Mouse (Mus musculus) gastrocnemius, postnatal 10 days (tissue): ENCODE results near the gene Rcan1. TPM values are rescaled to one million over a fixed set of nuclear protein-coding genes. Genes with fewer than 3 reads are reported as not detected.
"Not testable (repeated sequence)": the region's sequence is repeated elsewhere in the genome, so short reads cannot be mapped to it uniquely, and the experiment has no call there.

Experiments used
- DNase-seq: peaks from one replicate; pipeline ENCODE4 v3.0.0; 2021; ENCODE audit warnings: mixed read lengths
- total RNA-seq, 2 experiments: library from RNA; stranded (reverse); gene quantifications; 2 replicates each; pipeline ENCODE4 v1.2.3; 2021

Rcan1 gene
- total RNA-seq, 2 experiments from 2014 or later = 45.3 to 51.6 TPM

DNA sequence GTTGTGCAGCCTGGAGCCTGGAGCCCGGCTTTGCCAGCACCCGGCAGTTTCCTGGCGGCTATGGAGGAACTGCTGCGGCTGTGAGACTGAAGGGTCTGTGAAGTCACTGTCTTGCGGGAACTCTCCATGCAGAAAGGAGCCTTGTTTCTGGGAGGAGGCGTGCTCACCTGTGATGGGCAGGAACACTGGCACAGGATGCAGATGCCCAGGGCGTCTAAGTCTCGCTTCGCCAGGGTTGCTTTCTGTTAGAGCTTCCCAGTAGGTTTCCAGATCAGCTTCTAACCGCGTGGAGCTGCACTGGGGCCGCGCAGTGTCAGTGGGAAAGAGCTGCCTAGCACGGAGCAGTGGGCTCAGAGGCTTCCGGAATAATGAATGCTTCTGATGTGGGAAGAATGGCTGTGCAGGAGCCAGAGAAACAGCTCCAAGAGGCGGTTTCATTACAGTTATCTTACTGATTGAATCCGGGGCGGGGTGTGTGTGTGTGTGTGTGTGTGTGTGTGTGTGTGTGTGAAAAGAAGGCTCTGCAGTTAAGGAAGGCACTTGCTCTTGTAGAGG lies 35.2 kb downstream of the Rcan1 start:
- DNase-seq = no peak

DNA sequence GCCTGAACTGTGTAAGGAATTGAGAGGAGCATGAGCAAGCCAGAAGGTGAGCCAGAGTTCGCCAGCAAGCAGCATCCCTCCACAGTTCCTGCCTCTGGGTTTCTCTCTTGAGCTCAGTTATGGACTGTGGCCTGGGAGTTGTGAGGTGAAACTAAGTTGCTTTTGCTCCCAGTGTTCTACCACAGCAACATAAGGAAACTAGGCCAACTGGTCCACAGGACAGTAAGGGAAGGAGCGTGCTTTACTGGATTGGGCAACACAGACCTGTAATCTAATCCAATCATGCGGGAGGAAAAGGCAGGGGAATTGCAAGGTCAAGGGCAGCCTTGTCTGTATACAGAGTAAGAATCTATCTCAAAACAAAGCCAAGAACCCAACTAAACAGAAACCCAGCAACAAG lies 37.5 kb downstream of the Rcan1 start:
- DNase-seq = no peak

GRCm38 (mm10) chr16:92430731-92431130 lies 39.9 kb downstream of the Rcan1 start:
- no peak for DNase-seq

DNA sequence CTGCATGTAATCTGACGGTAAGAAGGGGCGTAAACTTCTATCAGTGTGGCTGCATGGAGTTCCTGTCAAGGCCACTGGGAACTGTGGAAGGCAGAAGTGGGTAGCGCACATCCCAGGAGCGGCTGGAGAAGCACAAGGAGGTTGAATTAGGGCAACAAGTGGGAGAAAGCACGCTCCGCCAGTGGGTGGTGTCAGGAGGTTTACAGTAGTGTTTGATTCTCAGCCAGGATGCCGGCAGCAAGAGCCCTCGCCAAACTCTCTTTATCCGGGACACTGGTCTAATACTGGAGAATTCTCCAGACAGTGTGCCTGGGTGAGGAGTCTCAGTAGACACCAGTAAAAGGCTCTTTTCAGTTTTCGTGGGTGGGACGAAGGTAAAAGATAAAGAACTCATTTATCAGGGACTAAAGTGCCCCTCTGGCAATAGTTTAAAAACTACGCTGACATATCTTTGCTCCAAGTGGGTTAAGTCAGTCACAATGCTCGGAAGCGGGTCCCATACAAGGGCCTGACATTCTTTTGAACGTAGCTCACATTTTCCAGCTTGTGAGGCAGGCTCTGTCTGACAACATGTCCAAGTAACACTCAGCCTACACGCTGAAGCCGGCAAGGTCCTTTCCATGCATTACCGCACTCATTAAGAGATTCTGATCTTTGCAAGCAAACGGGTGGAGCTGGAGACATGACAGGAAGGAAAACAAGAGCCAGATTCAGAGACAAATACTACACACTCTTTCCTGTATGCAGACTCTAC lies 42.3 kb downstream of the Rcan1 start:
- no peak for DNase-seq

DNA sequence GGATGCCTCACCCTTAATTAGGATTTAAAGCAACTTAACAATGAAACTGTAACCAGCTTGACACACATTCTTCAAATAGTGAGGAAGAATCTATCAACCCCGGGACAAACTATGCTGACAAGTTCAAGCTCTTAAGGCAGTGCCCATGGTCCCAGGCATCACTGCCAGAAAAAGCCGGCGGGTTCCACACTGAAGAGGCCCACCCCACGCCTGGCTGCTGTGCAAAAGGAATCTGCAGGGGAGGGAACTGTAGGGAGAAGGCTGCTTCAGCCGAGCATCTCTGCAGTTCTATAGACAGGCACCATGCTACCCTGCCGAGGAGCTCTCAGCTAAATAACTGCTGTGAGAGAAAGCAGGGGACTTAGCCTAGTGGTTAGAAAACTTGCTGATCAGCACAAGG lies 44.0 kb downstream of the Rcan1 start:
- no peak for DNase-seq

GRCm38 (mm10) chr16:92425875-92426274 lies 44.8 kb downstream of the Rcan1 start:
- no peak for DNase-seq

DNA sequence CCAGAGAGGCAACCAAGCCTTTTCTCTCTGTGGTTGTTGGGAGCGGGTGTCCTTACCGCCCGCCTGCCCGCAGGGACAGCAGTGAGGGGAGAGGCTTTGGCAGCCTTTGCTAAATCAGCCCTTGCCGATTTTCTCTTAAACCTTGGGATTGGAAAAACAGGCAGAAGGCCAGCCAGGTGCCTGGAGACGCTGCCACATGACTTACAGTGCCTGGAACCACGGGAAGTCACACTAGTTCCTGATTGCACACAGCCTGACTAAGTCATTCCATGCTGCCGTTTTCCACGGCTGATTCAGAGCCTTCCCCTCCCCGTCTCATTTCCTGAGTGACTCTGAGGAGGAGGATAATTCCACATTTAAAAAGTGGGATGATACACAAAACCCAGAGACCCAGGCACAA lies 47.3 kb downstream of the Rcan1 start:
- no peak for DNase-seq

DNA sequence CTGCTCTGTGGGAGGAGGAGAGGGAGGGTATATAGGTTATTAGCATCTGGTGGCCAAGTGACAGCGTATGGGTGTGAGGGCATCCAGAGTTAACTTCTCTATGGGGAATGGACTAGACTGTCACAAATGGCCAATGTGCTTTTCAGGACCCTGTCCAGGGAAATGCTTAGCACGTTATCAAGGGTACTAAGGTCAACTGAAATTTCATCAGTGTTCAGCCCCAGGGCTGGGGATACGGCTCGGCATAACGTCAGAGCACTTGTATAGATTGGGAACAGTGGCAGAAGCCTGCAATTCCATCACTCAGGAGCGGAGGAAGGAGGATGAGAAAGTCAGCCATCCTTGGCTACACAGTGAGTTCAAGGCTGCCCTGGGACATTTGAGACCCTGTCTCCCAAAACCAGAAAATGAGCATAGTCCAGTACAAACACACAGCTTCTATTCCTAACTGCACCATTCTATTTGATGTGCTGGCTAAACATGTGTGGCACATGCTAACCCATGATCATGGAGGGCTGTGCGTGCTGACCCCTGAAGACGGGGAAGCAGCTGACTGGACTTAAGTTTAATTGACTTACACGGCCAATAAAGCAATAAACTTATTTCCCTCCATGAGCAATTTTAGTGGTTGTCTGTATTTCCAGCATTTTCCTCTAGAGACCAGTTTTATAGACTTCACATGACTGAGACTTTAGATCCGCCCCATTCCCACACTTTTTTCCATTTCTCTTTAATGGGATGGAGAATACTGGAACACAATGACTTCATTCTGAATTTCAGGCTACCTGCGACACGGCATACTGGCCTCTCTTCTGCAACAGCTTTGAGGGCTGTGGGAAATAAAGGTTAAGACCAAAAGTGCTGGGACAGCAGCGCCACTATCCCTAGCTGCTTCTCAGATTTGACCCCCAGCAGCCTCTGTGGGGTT lies 48.0 kb downstream of the Rcan1 start:
- DNase-seq = no peak

DNA sequence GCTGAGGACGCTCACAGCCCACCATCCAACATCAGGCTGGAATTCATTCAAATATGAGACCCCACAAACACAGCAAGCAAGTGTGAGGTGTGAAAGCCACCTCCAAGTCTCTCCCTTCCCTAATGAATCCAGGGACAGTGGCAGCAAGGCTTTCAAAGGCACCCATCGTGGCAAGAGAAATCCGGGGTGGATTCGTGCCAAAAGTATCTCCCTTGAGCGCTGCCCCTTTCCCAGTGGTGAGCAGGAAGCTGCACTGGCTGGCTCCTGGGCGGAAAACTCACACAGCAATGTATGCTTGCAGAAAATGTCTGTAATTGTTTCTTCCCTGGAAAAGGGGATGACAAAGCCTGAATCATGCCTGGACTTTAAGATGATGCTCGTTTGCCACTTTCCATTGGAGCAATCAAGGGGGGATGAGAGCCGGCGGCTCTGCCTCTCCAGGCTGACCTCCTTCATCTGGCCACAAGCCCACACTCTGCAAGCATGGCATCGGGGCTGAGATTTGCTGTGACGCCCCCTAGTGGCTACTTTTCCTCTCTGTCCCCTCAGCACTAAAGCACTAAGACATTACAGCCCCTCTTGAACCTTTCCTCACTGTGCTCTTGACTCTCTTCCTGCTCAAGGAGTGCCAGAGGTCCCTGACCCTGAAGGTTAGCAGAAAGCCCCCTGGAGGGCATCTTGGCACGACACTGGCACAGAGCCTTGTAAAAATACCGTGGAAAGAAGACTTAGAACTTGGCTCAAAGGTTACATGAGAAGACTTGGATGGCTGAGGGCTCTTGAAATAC lies 49.3 kb downstream of the Rcan1 start:
- DNase-seq = no peak

DNA sequence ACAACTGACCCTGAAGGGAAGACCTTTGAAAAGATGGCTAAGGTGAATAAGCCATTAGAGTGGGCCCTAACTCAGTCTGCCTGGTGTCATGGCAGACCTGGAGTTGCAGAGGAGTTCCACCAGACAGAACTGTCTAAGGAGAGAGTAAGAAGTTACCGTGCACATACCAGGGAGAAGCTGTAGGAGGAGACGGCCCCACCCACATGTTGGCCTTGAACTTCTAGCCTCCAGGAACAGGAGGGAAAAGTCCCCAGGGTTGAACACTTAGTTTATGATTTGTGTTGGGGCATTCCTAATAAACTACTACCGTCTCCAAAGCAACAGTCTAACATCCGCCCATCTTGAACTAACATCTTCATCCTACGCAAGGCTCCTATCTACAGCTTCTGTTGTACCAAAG lies 50.0 kb downstream of the Rcan1 start:
- DNase-seq = no peak

DNA sequence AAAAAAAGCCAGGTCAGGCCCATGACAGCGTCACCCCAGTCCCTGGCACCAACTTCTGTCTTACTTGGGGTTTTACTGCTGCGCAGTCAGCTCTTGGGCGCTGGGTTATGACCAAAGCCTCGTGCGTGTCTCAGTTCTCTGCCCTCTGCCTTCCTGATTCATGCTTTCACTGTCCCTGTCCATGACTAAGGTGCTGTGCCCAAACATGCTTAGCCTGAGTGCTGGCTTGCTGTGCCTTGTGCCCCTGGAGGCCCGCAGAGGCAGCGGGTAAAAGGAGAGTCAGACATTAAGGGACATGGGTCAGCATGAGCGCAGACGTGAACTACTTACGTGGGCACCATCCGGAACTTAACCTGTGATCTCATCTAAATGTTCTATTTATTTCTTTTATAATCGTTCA lies 51.6 kb downstream of the Rcan1 start:
- DNase-seq = no peak

- DNase-seq = no peak
Measured at GRCm38 (mm10) chr16:92417267-92417666, 53.4 kb downstream of the Rcan1 start.

- DNase-seq = no peak
Measured at GRCm38 (mm10) chr16:92415702-92416118, 55.0 kb downstream of the Rcan1 start.

DNA sequence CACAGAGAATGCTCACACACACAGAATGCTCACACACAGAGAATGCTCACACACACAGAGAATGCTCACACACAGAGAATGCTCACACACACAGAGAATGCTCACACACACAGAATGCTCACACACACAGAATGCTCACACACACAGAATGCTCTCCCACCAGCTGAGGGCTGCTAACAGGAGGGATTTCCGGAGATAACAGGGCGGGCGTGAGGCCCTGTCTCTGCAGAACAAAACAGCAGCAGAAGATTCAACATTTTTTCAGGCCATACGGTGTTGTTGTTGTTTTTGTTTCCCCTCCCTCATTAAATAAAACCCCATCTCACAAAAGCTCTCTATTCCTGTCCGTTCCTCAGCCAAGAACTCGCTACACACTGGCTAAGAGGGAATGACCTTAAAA lies 55.6 kb downstream of the Rcan1 start:
- not testable (repeated sequence) for DNase-seq

GRCm38 (mm10) chr16:92412888-92413287 lies 57.8 kb downstream of the Rcan1 start:
- no peak for DNase-seq

DNA sequence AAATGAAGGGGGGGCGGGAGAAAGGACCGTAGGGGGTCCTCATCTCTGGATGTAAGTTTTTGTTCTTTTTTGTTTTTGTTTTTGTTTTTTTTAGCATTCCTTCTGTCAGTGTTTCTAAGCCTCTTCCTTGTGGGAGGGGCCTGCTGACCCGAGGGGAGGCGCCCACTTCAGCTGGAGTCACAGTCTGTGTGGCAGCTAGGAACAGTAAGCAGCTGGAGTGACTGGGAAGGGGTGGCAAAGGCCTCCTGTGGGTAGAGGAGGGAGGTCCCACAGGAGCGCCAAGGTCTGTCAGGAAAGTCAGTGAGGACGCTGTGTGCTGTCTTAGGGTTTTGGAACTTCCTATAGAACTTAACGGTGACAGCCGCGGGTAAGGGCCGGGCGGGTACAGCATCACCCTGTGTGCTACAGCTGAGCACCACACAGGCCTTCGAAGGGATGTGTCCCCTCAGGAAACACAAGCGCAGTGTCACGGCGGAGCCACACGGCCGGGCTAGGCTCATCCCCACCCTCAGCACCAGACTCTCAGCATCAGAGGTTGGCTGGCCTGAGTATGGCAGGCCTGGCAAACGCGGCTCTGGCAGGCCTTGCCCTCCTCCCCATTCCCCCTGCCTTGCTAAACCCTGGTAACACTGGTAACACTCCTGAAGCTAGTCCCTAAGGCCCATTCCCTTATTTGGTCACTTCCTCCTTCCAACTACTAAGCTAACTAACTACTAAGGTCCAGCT lies 58.5 kb downstream of the Rcan1 start:
- DNase-seq = no peak

GRCm38 (mm10) chr16:92410344-92410743 lies 60.3 kb downstream of the Rcan1 start:
- no peak for DNase-seq

DNA sequence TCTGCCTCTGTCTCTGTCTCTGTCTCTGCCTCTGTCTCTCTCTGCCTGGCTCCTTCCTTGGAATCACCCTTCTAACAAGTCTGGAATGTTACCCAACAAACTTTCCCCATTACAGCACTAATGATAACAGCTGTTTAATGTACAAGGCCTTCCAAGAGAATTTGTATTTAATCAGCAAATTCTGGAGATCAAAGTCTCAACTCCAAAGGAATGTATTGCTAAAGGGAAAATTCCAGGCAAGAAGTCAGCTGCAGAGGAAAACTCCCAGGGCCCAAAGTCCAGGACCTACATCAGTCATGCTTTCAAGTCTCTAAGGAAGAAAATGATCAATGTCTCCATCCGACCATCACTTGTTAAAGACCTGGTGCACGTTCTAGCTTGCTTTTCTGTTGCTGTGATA lies 62.8 kb downstream of the Rcan1 start:
- DNase-seq = no peak

GRCm38 (mm10) chr16:92404141-92404540 lies 66.5 kb downstream of the Rcan1 start:
- no peak for DNase-seq

GRCm38 (mm10) chr16:92403069-92403468 lies 67.6 kb downstream of the Rcan1 start:
- DNase-seq = no peak

DNA sequence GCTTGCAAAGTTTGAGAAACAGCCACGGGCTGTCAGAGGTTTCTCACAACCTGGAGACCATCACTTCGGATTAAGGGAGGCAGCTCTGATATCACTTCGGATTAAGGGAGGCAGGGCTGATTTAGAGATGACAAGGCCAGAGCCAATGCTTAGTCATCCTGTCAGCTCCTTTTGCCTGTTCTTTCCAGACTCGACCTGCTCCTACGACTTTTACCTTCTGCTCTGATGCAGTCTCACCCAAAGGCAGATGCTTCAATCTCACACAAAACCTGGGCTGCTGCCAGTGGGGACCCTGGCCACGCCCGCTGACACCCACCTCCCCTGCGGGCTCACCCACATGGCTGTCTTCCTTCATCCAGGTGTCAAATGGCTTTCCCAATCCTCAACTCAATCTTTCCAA lies 68.5 kb downstream of the Rcan1 start:
- no peak for DNase-seq

DNA sequence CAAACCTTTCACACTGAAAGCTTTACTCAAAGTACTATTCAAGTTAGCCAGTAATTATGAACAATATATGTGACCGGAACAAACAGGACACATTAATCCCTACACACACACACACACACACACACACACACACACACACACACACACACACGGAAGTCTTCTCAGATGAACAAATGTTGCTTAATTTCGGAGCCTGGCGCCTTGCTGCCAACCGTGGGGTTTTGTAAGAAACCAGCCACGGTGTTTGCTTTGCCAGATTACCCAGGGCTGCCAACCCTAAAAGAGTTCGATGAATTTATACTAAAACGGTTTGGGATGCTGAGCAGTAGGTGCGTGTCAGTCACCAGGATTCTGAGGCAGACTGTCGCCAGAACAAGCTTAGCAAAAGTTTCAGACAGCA lies 69.5 kb downstream of the Rcan1 start:
- no peak for DNase-seq
